Mouse (Mus musculus) liver, adult 2 months (tissue): ENCODE measurements around the gene Cytip. TPM values are rescaled to one million over a fixed set of nuclear protein-coding genes. Genes with fewer than 3 reads are reported as not detected.

Experiments
- DNase-seq: peaks from one replicate; pipeline ENCODE4 v3.0.0-alpha.2; 2011; ENCODE audit warnings: low read depth, low spot score; ENCODE audit errors: extremely low read depth
- H3K27ac ChIP-seq: fragments of 200-500 bp; replicated peaks from 2 replicates; pipeline ENCODE4 v1.5.1; 2012; ENCODE audit warnings: low read depth, mild to moderate bottlenecking, control low read depth, inconsistent platforms, low read length; ENCODE audit not compliant: insufficient read depth
- H3K27me3 ChIP-seq: fragments of 200-500 bp; 2 replicates; pipeline ENCODE4 v1.6.1; 2012; ENCODE audit warnings: mild to moderate bottlenecking, moderate library complexity, low read length, inconsistent platforms; ENCODE audit not compliant: control insufficient read depth, insufficient read depth
- H3K36me3 ChIP-seq: fragments of 200-500 bp; 2 replicates; pipeline ENCODE4 v1.6.1; 2012; ENCODE audit warnings: low read length, inconsistent platforms; ENCODE audit not compliant: control insufficient read depth, insufficient read depth
- H3K4me1 ChIP-seq: fragments of 200-500 bp; 2 replicates; pipeline ENCODE4 v1.6.1; 2011; ENCODE audit warnings: low read length; ENCODE audit not compliant: control insufficient read depth, insufficient read depth
- H3K4me3 ChIP-seq: fragments of 200-500 bp; 2 replicates; pipeline ENCODE4 v1.5.1; 2011; ENCODE audit warnings: low read depth, mild to moderate bottlenecking, control low read depth, low read length, moderate library complexity; ENCODE audit not compliant: insufficient read depth
- H3K79me2 ChIP-seq: fragments of 200-500 bp; 2 replicates; pipeline ENCODE4 v1.6.1; 2012; ENCODE audit warnings: inconsistent platforms, mild to moderate bottlenecking, low read length, moderate library complexity; ENCODE audit not compliant: control insufficient read depth, insufficient read depth
- H3K9ac ChIP-seq: fragments of 200-500 bp; 2 replicates; pipeline ENCODE4 v1.6.1; 2012; ENCODE audit warnings: low read depth, mild to moderate bottlenecking, control low read depth, inconsistent platforms, low read length
- CTCF ChIP-seq: fragments of 200-500 bp; IDR thresholded peaks from 2 replicates; pipeline ENCODE4 v1.5.1; 2011; ENCODE audit warnings: low read depth, low read length, control low read depth
- POLR2A ChIP-seq: fragments of 200-500 bp; IDR thresholded peaks from 2 replicates; pipeline ENCODE4 v1.6.1; 2011; ENCODE audit warnings: low read length, control low read depth; ENCODE audit not compliant: insufficient read depth; ENCODE audit errors: extremely low read depth
- WGBS: fragments of 180-500 bp; shearing (Covaris S2); methylation state at CpG from one replicate; pipeline ENCODE4 v1.1.7; 2018; 5-methylcytosine and 5-hydroxymethylcytosine counted together
- polyA plus RNA-seq: library from polyadenylated mRNA; depleted of rRNA; stranded (reverse); fragments of >200 nt; gene quantifications from 2 replicates; pipeline ENCODE4 v1.2.3, GENCODE M21; 2012
- total RNA-seq: library from RNA; depleted of rRNA; stranded (reverse); fragments of >200 nt; gene quantifications from 2 replicates; pipeline ENCODE4 v1.2.3, GENCODE M21; 2014

Gene Cytip
- total and polyA plus RNA-seq, 2 experiments: 0.91 to 1.7 TPM

GRCm38 (mm10) chr2:58192160-58192559, 3.2 kb downstream of the Cytip start:
- no peaks in the 10 kb centered on the region for H3K36me3 ChIP-seq
- TF ChIP-seq POLR2A (no peak), CTCF (no peak)
- no peaks in the 10 kb centered on the region for H3K79me2 ChIP-seq
- no peaks in the 10 kb centered on the region for H3K27me3 ChIP-seq
- no peak overlapping the region for H3K4me3 ChIP-seq
- H3K27ac ChIP-seq: no peak overlapping the region
- no peak for DNase-seq
- WGBS: 82% methylated on average over 5 of the region's 5 CpGs
- H3K4me1 ChIP-seq: no peaks in the 10 kb centered on the region
- H3K9ac ChIP-seq: no peak overlapping the region

- WGBS: 69% methylated on average over 4 of the region's 4 CpGs
- Histone ChIP-seq H3K27ac (no peak overlapping the region), H3K4me1 (no peaks in the 10 kb centered on the region), H3K79me2 (no peaks in the 10 kb centered on the region), H3K4me3 (no peak overlapping the region), H3K27me3 (no peaks in the 10 kb centered on the region), H3K36me3 (no peaks in the 10 kb centered on the region), H3K9ac (no peak overlapping the region)
- no peak for DNase-seq
- no peak for TF ChIP-seq CTCF
- TF ChIP-seq POLR2A: no peak
These were observed 5.8 kb downstream of the Cytip start for GRCm38 (mm10) chr2:58189501-58189900.

- Histone ChIP-seq H3K79me2 (no peaks in the 10 kb centered on the region), H3K27ac (no peak overlapping the region), H3K36me3 (no peaks in the 10 kb centered on the region), H3K9ac (no peak overlapping the region), H3K4me1 (no peaks in the 10 kb centered on the region), H3K27me3 (no peaks in the 10 kb centered on the region), H3K4me3 (no peak overlapping the region)
- DNase-seq: no peak
- 28% methylated on average over 1 of the region's 1 CpGs for WGBS
- TF ChIP-seq CTCF: no peak
- no peak for TF ChIP-seq POLR2A
These were observed 6.4 kb downstream of the Cytip start for GRCm38 (mm10) chr2:58188903-58189302.

- Histone ChIP-seq H3K27me3 (no peaks in the 10 kb centered on the region), H3K9ac (no peak overlapping the region), H3K4me1 (no peaks in the 10 kb centered on the region), H3K27ac (no peak overlapping the region), H3K79me2 (no peaks in the 10 kb centered on the region), H3K4me3 (no peak overlapping the region), H3K36me3 (no peaks in the 10 kb centered on the region)
- 67% methylated on average over 8 of the region's 8 CpGs for WGBS
- DNase-seq: no peak
- no peak for TF ChIP-seq POLR2A
- TF ChIP-seq CTCF: no peak
These were observed 7.9 kb downstream of the Cytip start for GRCm38 (mm10) chr2:58187310-58188051.

GRCm38 (mm10) chr2:58184197-58184596, 11.1 kb downstream of the Cytip start:
- Histone ChIP-seq H3K4me3 (no peak overlapping the region), H3K27me3 (no peaks in the 10 kb centered on the region), H3K9ac (no peak overlapping the region), H3K4me1 (no peaks in the 10 kb centered on the region), H3K79me2 (no peaks in the 10 kb centered on the region), H3K36me3 (no peaks in the 10 kb centered on the region), H3K27ac (no peak overlapping the region)
- TF ChIP-seq CTCF: no peak
- TF ChIP-seq POLR2A: no peak
- WGBS: 80% methylated on average over 2 of the region's 2 CpGs
- DNase-seq: no peak

- H3K27me3 ChIP-seq: no peaks in the 10 kb centered on the region
- DNase-seq: peak; percentile 19
- no peak overlapping the region for H3K4me3 ChIP-seq
- no peak for TF ChIP-seq CTCF
- no peak for TF ChIP-seq POLR2A
- H3K4me1 ChIP-seq: no peaks in the 10 kb centered on the region
- H3K36me3 ChIP-seq: no peaks in the 10 kb centered on the region
- H3K9ac ChIP-seq: no peak overlapping the region
- H3K79me2 ChIP-seq: no peaks in the 10 kb centered on the region
- no peak overlapping the region for H3K27ac ChIP-seq
- 81% methylated on average over 2 of the region's 2 CpGs for WGBS
These were observed 11.7 kb downstream of the Cytip start for GRCm38 (mm10) chr2:58183658-58184057.
